Mouse (Mus musculus): Measurements from ENCODE around the gene Grm1.

GRCm38 (mm10) chr10:10942248-10942647, 139.9 kb downstream of the Grm1 start:
- TF ChIP-seq POLR2A (IDR thresholded peaks at IDR 0.05; ENCODE audit: control insufficient read depth, extremely low read depth, insufficient read depth, low read length, poor library complexity) (no peak), CTCF (IDR thresholded peaks at IDR 0.05; ENCODE audit: borderline replicate concordance, control insufficient read depth, extremely low read depth, insufficient read depth, low read length, poor library complexity) (no peak)
